Mouse (Mus musculus) CH12.LX (cell line): ENCODE measurements at regions not wholly inside any gene's neighbourhood (a gene's known extent, or its start where the extent isn't known, plus 50 kb on each side); places are given as distances from the start of the nearest gene placed in this dataset.

Experiments used
- DNase-seq: peaks from one replicate; pipeline ENCODE4 v3.0.0-alpha.2; 2013; ENCODE audit errors: extremely low read depth
- H3K27ac ChIP-seq: 2 replicates; pipeline ENCODE4 v1.5.1; 2012; ENCODE audit warnings: low read depth, mild to moderate bottlenecking, control low read depth, moderate library complexity; ENCODE audit not compliant: insufficient read depth
- H3K27me3 ChIP-seq: replicated peaks from 2 replicates; pipeline ENCODE3; 2012; ENCODE audit warnings: inconsistent platforms
- H3K36me3 ChIP-seq, 2 experiments: replicated peaks in 1 of 2; 2 replicates each; pipeline versions ENCODE3 to v1.6.1; 2012; ENCODE audit warnings: inconsistent platforms in 1 of 2, low read length in 1 of 2, mild to moderate bottlenecking in 1 of 2, mixed read lengths in 1 of 2, moderate library complexity in 1 of 2; ENCODE audit not compliant: control insufficient read depth in 1 of 2, insufficient read depth in 1 of 2
- H3K4me1 ChIP-seq, 2 experiments: 2 replicates each; pipeline ENCODE4 v1.6.1; 2012; ENCODE audit warnings: inconsistent platforms in 1 of 2, moderate library complexity in 1 of 2; ENCODE audit not compliant: insufficient read depth in 2 of 2, control insufficient read depth in 1 of 2
- H3K4me2 ChIP-seq: 2 replicates; pipeline ENCODE4 v1.6.1; 2012; ENCODE audit warnings: low read depth, mild to moderate bottlenecking, control low read depth; ENCODE audit not compliant: poor library complexity, insufficient read depth, severe bottlenecking
- H3K4me3 ChIP-seq, 3 experiments: fragments of 150-350 bp in 1 of 3; sonication (generic) in 1 of 3; replicated peaks in 1 of 3; 2 replicates each; pipeline versions ENCODE3 to v1.5.1; 2011 to 2012; ENCODE audit warnings: low read depth in 2 of 3, low read length in 2 of 3, mild to moderate bottlenecking in 2 of 3, moderate library complexity in 2 of 3, control low read depth in 1 of 3, improper control_type of control experiment in 1 of 3, inconsistent platforms in 1 of 3, mixed read lengths in 1 of 3; ENCODE audit not compliant: poor library complexity in 1 of 3
- H3K79me2 ChIP-seq: replicated peaks from 2 replicates; pipeline ENCODE4 v1.6.1; 2012; ENCODE audit warnings: mild to moderate bottlenecking, moderate library complexity; ENCODE audit not compliant: control insufficient read depth, poor library complexity, insufficient read depth, severe bottlenecking; ENCODE audit errors: extremely low read depth
- H3K9ac ChIP-seq: 2 replicates; pipeline ENCODE4 v1.6.1; 2012; ENCODE audit warnings: low read depth, mild to moderate bottlenecking, control low read depth, moderate library complexity; ENCODE audit not compliant: insufficient read depth
- H3K9me3 ChIP-seq: replicated peaks from 2 replicates; pipeline ENCODE3; 2012; ENCODE audit warnings: low read length, inconsistent platforms, mixed read lengths
- BHLHE40 ChIP-seq: IDR thresholded peaks from 2 replicates; pipeline ENCODE4 v1.6.1; 2011; ENCODE audit warnings: mild to moderate bottlenecking, low read depth, low read length, improper control_type of control experiment
- CHD1 ChIP-seq: IDR thresholded peaks from 2 replicates; pipeline ENCODE4 v1.6.1; 2012; ENCODE audit warnings: low read depth, low read length, improper control_type of control experiment, inconsistent platforms
- CHD2 ChIP-seq: IDR thresholded peaks from 2 replicates; pipeline ENCODE4 v1.6.1; 2011; ENCODE audit warnings: low read length, improper control_type of control experiment
- E2F4 ChIP-seq: IDR thresholded peaks from 2 replicates; pipeline ENCODE4 v1.6.1; 2011; ENCODE audit warnings: low read depth, low read length, improper control_type of control experiment; ENCODE audit not compliant: insufficient replicate concordance
- ELF1 ChIP-seq: IDR thresholded peaks from 2 replicates; pipeline ENCODE4 v1.6.1; 2014; ENCODE audit warnings: low read depth, mild to moderate bottlenecking, inconsistent platforms, low read length, improper control_type of control experiment
- EP300 ChIP-seq: IDR thresholded peaks from 2 replicates; pipeline ENCODE4 v1.6.1; 2011; ENCODE audit warnings: low read length, improper control_type of control experiment
- ETS1 ChIP-seq: conservative IDR thresholded peaks from 2 replicates; pipeline ENCODE4 v1.6.1; 2012; ENCODE audit warnings: low read depth, mild to moderate bottlenecking, inconsistent platforms, low read length, improper control_type of control experiment, moderate library complexity
- HCFC1 ChIP-seq: IDR thresholded peaks from 2 replicates; pipeline ENCODE4 v1.6.1; 2012; ENCODE audit warnings: low read depth, mild to moderate bottlenecking, inconsistent platforms, low read length, improper control_type of control experiment
- JUN ChIP-seq: IDR thresholded peaks from 2 replicates; pipeline ENCODE4 v1.6.1; 2011; ENCODE audit warnings: low read depth, mild to moderate bottlenecking, low read length, improper control_type of control experiment, moderate library complexity; ENCODE audit not compliant: insufficient read depth
- JUND ChIP-seq: conservative IDR thresholded peaks from 2 replicates; pipeline ENCODE4 v1.6.1; 2011; ENCODE audit warnings: low read depth, low read length, improper control_type of control experiment
- MAFK ChIP-seq: IDR thresholded peaks from 2 replicates; pipeline ENCODE4 v1.6.1; 2011; ENCODE audit warnings: low read length, improper control_type of control experiment; ENCODE audit not compliant: insufficient replicate concordance
- MAZ ChIP-seq: IDR thresholded peaks from 2 replicates; pipeline ENCODE4 v1.6.1; 2012; ENCODE audit warnings: low read depth, mild to moderate bottlenecking, inconsistent platforms, low read length, improper control_type of control experiment, moderate library complexity
- MXI1 ChIP-seq: IDR thresholded peaks from 2 replicates; pipeline ENCODE4 v1.6.1; 2011; ENCODE audit warnings: mild to moderate bottlenecking, low read depth, low read length, improper control_type of control experiment
- POLR2A ChIP-seq: IDR thresholded peaks from 2 replicates; pipeline ENCODE4 v1.6.1; 2011; ENCODE audit warnings: low read depth, mild to moderate bottlenecking, improper control_type of control experiment, low read length
- POLR2AphosphoS2 ChIP-seq: IDR thresholded peaks from 2 replicates; pipeline ENCODE4 v1.6.1; 2011; ENCODE audit warnings: low read depth, low read length, improper control_type of control experiment
- RCOR1 ChIP-seq: conservative IDR thresholded peaks from 2 replicates; pipeline ENCODE4 v1.6.1; 2012; ENCODE audit warnings: low read depth, mild to moderate bottlenecking, inconsistent platforms, low read length, improper control_type of control experiment
- SIN3A ChIP-seq: IDR thresholded peaks from 2 replicates; pipeline ENCODE4 v1.6.1; 2012; ENCODE audit warnings: low read length, improper control_type of control experiment, inconsistent platforms
- USF2 ChIP-seq: conservative IDR thresholded peaks from 2 replicates; pipeline ENCODE4 v1.6.1; 2011; ENCODE audit warnings: low read depth, low read length, improper control_type of control experiment
- ZC3H11A ChIP-seq: IDR thresholded peaks from 2 replicates; pipeline ENCODE4 v1.6.1; 2012; ENCODE audit warnings: low read depth, mild to moderate bottlenecking, inconsistent platforms, low read length, improper control_type of control experiment
- ZKSCAN1 ChIP-seq: IDR thresholded peaks from 2 replicates; pipeline ENCODE4 v1.6.1; 2012; ENCODE audit warnings: low read depth, inconsistent platforms, low read length, improper control_type of control experiment, borderline replicate concordance
- ZNF384 ChIP-seq: IDR thresholded peaks from 2 replicates; pipeline ENCODE4 v1.6.1; 2012; ENCODE audit warnings: low read depth, low read length, improper control_type of control experiment, inconsistent platforms
- dilution Hi-C: fragments of 300-500 bp; cut with MboI; formaldehyde crosslinking; loops from 2 replicates; pipeline ENCODE4 v1.14.3; 2020; ENCODE audit warnings: low sequenced_read_pairs; ENCODE audit not compliant: extremely low pct_unique_long_range_greater_than_20kb, extremely low pct_ligation_motif_present
- in situ Hi-C: fragments of 300-500 bp; cut with MboI; formaldehyde crosslinking; loops from 3 replicates; pipeline ENCODE4 v1.14.3; 2019; ENCODE audit warnings: low sequenced_read_pairs, low pct_ligation_motif_present, low pct_unique_long_range_greater_than_20kb, mixed read lengths

- Histone ChIP-seq H3K4me1 (peaks cover 23 to 45% of the 10 kb centered on the region in 2 experiments; a peak in 3 of 4 replicates), H3K9me3 (peaks cover 8% of the 10 kb centered on the region), H3K36me3 (no peaks in the 10 kb centered on the region), H3K4me2 (no peak overlapping the region), H3K79me2 (no peaks in the 10 kb centered on the region), H3K27ac (no peak overlapping the region), H3K9ac (no peak overlapping the region), H3K4me3 (no peak overlapping the region), H3K27me3 (no peaks in the 10 kb centered on the region)
- in situ Hi-C loops (loop anchor here (10.0 kb wide), 2 partner anchors 47 to 97 kb away; no protein-coding TSS in a partner anchor), dilution Hi-C loops (no loop called here)
- no peak for TF ChIP-seq JUND
- TF ChIP-seq ZC3H11A = no peak
- no peak for TF ChIP-seq ELF1
- no peak for TF ChIP-seq CHD2
- TF ChIP-seq RCOR1 = no peak
- no peak for TF ChIP-seq CHD1
- TF ChIP-seq MXI1 = no peak
- no peak for TF ChIP-seq JUN
- no peak for TF ChIP-seq USF2
- no peak for TF ChIP-seq MAZ
- TF ChIP-seq EP300 = no peak
- no peak for TF ChIP-seq HCFC1
- no peak for TF ChIP-seq BHLHE40
- DNase-seq = no peak
These were observed 198.0 kb upstream of the Egln3 start for GRCm38 (mm10) chr12:54401665-54402064.

- TF ChIP-seq POLR2AphosphoS2 (no peak), EP300 (no peak), JUN (no peak), E2F4 (no peak), CHD2 (no peak), BHLHE40 (no peak), ZNF384 (no peak), ELF1 (no peak), POLR2A (no peak), ETS1 (no peak), RCOR1 (no peak), SIN3A (no peak), MAFK (no peak), ZKSCAN1 (no peak), CHD1 (no peak)
- TF ChIP-seq, all 38 proteins: peak for 0
- H3K4me1 ChIP-seq = peaks cover 14 to 31% of the 10 kb centered on the region in 2 experiments; a peak in 3 of 4 replicates
- in situ Hi-C loops = loop anchor here (10.0 kb wide), 2 partner anchors 45 to 95 kb away; no protein-coding TSS in a partner anchor
These were observed 196.4 kb upstream of the Egln3 start for GRCm38 (mm10) chr12:54400084-54400483.

More at GRCm38 (mm10) chr12:54400084-54400483, 196.4 kb upstream of the Egln3 start:
- no peak for DNase-seq
- Histone ChIP-seq H3K4me2 (no peak overlapping the region), H3K9me3 (peaks cover 8% of the 10 kb centered on the region), H3K79me2 (no peaks in the 10 kb centered on the region), H3K27ac (no peak overlapping the region), H3K27me3 (no peaks in the 10 kb centered on the region), H3K4me3 (no peak overlapping the region), H3K9ac (no peak overlapping the region), H3K36me3 (no peaks in the 10 kb centered on the region)
- dilution Hi-C loops = no loop called here
